Mouse (Mus musculus): ENCODE data around the gene Ssbp1. TPM values are rescaled to one million over a fixed set of nuclear protein-coding genes. Genes with fewer than 3 reads are reported as not detected.

Ssbp1 gene
- polyA plus RNA-seq, 1 experiment, result 39.0 TPM

DNA sequence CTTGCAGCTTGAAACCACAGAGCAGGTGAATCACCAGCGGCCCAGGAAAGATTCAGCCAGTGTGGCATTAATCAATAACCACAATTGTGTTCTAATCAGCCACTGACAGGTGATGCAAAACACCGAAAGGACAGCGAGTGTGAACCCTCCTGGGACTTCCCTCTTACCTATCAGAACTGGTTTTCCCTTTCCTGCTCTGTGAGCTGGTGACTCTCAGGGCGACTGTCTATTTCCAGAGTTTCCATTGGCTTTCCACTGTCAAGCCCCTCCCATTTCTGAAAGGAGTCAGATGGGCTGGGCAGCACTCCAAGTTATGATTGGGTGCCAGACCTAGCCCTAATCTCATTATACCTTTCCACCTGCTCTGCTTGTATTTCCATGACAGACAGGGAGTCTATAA lies 39.8 kb upstream of the Ssbp1 start:
- H3K4me2 ChIP-seq (ENCODE audit: low read depth), result peak overlapping the region; percentile 1
- TF ChIP-seq MYOG (IDR thresholded peaks at IDR 0.05; ENCODE audit: control insufficient read depth in 1 of 3, insufficient read depth in 1 of 3, insufficient read length in 2 of 3, low read depth in 2 of 3), result peak in 1 of 3 experiments; percentile 3
- TF ChIP-seq MYOD1 (IDR thresholded peaks at IDR 0.05; ENCODE audit: control insufficient read depth in 1 of 3, insufficient read length in 2 of 3, low read depth in 2 of 3), result peak in 1 of 3 experiments; percentile 28
- no peak for TF ChIP-seq POLR2AphosphoS2 (IDR thresholded peaks at IDR 0.05; ENCODE audit: insufficient read length, low read depth)
- no peaks in the 10 kb centered on the region for H3K36me3 ChIP-seq (ENCODE audit: control insufficient read depth, insufficient read depth)
- no peak overlapping the region for H3K4me3 ChIP-seq
- no peak overlapping the region for H3ac ChIP-seq (ENCODE audit: control insufficient read depth, insufficient read length)
- no peaks in the 10 kb centered on the region for H3K79me2 ChIP-seq (ENCODE audit: control insufficient read depth, insufficient read depth)
- no peaks in the 10 kb centered on the region for H3K27me3 ChIP-seq (ENCODE audit: control insufficient read depth, insufficient read depth, insufficient read length)

DNA sequence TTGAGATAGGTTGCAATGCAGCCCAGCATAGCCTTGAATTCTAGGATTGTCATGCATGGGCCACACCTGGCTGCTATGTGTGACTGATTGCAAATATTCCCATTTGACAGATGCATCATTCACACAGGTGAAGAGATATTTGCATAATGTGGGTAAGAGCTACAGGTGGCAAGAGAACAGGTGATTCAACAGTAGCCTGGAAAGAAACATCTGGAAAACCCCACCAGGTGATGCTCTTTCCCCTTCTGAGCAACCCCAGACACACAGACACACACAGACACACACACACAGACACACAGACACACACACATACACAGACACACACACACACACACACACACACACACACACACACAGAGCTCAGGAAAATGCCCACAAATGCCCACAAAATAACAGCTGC lies 39.3 kb upstream of the Ssbp1 start:
- H3K36me3 ChIP-seq (ENCODE audit: control insufficient read depth, insufficient read depth), result no peaks in the 10 kb centered on the region
- TF ChIP-seq MYOG (IDR thresholded peaks at IDR 0.05; ENCODE audit: control insufficient read depth in 1 of 3, insufficient read depth in 1 of 3, insufficient read length in 2 of 3, low read depth in 2 of 3), result no peak
- no peak for TF ChIP-seq E2F4 (IDR thresholded peaks at IDR 0.05; ENCODE audit: insufficient read depth)
- no peak for TF ChIP-seq REST (IDR thresholded peaks at IDR 0.05; ENCODE audit: insufficient read depth, insufficient read length)
- no peak for TF ChIP-seq POLR2A (IDR thresholded peaks at IDR 0.05; ENCODE audit: insufficient read length, low read depth)
- no peak for TF ChIP-seq CEBPB (IDR thresholded peaks at IDR 0.05; ENCODE audit: insufficient read depth, poor library complexity, severe bottlenecking)
- no peak for TF ChIP-seq POLR2AphosphoS2 (IDR thresholded peaks at IDR 0.05; ENCODE audit: insufficient read length, low read depth)
- H3K4me2 ChIP-seq (ENCODE audit: low read depth), result no peak overlapping the region
- no peak overlapping the region for H3K4me3 ChIP-seq
- H3K27me3 ChIP-seq (ENCODE audit: control insufficient read depth, insufficient read depth, insufficient read length), result no peaks in the 10 kb centered on the region
- no peaks in the 10 kb centered on the region for H3K79me2 ChIP-seq (ENCODE audit: control insufficient read depth, insufficient read depth)
- no peak overlapping the region for H3ac ChIP-seq (ENCODE audit: control insufficient read depth, insufficient read length)

DNA sequence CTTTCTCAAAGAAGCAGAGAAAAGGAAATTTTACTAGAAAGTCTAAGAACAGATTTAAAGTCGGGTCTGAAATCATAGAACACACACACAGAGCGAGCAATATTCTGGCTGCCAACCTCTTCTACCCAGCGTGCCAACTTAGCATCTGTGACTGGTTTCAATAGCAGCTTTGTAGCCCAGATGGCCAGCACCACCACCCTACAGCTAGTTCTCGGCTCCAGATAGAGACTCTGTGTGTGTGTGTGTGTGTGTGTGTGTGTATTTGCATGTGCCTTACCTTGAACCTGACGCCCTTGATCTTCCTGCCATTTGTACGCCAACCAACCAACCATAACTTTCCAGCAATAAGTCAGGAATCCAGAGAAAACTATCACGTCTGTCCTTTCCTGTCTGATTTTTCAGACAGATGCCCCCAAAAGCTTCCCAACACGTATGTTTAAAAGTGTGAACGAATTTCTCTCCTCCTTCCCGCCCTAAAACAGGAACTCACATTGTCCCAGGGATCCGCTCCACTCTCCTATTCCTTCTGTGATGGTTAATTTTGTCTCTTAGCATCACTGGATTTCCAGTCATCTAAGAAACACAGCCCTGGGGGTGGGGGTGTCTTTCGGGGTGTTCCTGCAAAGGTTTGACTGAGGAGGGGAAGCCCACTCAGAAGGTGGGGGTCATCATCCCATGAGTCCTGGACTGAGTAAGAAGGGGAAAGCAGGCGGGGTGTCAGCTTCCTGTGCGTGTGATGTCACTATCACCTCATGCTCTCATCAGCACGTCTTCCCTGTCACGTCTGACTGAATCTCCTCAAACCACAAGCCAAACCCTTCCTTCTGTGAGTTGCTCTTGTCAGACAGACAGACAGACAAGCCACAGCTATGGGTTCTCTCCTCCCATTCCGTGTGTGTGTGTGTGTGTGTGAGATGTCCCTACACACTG lies 38.5 kb upstream of the Ssbp1 start:
- Histone ChIP-seq H3K79me2 (ENCODE audit: control insufficient read depth, insufficient read depth) (no peaks in the 10 kb centered on the region), H3K27me3 (ENCODE audit: control insufficient read depth, insufficient read depth, insufficient read length) (no peaks in the 10 kb centered on the region), H3K4me2 (ENCODE audit: low read depth) (no peak overlapping the region), H3K36me3 (ENCODE audit: control insufficient read depth, insufficient read depth) (no peaks in the 10 kb centered on the region), H3ac (ENCODE audit: control insufficient read depth, insufficient read length) (no peak overlapping the region), H3K4me3 (no peak overlapping the region)
- TF ChIP-seq USF1 (IDR thresholded peaks at IDR 0.05; ENCODE audit: low read depth), result no peak
- TF ChIP-seq SRF (IDR thresholded peaks at IDR 0.05; ENCODE audit: control insufficient read depth, insufficient read length, low read depth), result no peak
- TF ChIP-seq MYOG (IDR thresholded peaks at IDR 0.05; ENCODE audit: control insufficient read depth in 1 of 3, insufficient read depth in 1 of 3, insufficient read length in 2 of 3, low read depth in 2 of 3), result no peak
- no peak for TF ChIP-seq CEBPB (IDR thresholded peaks at IDR 0.05; ENCODE audit: insufficient read depth, poor library complexity, severe bottlenecking)
- TF ChIP-seq TCF3 (IDR thresholded peaks at IDR 0.05; ENCODE audit: insufficient read length, low read depth), result no peak
- TF ChIP-seq MYOD1 (IDR thresholded peaks at IDR 0.05; ENCODE audit: control insufficient read depth in 1 of 3, insufficient read length in 2 of 3, low read depth in 2 of 3), result no peak
- TF ChIP-seq POLR2A (IDR thresholded peaks at IDR 0.05; ENCODE audit: insufficient read length, low read depth), result no peak
- TF ChIP-seq E2F4 (IDR thresholded peaks at IDR 0.05; ENCODE audit: insufficient read depth), result no peak
- TF ChIP-seq POLR2AphosphoS2 (IDR thresholded peaks at IDR 0.05; ENCODE audit: insufficient read length, low read depth), result no peak
- no peak for TF ChIP-seq REST (IDR thresholded peaks at IDR 0.05; ENCODE audit: insufficient read depth, insufficient read length)
- TF ChIP-seq TCF12 (IDR thresholded peaks at IDR 0.05; ENCODE audit: insufficient read depth, poor library complexity, severe bottlenecking), result no peak
- no peak for TF ChIP-seq MAX (IDR thresholded peaks at IDR 0.05; ENCODE audit: low read depth)

DNA sequence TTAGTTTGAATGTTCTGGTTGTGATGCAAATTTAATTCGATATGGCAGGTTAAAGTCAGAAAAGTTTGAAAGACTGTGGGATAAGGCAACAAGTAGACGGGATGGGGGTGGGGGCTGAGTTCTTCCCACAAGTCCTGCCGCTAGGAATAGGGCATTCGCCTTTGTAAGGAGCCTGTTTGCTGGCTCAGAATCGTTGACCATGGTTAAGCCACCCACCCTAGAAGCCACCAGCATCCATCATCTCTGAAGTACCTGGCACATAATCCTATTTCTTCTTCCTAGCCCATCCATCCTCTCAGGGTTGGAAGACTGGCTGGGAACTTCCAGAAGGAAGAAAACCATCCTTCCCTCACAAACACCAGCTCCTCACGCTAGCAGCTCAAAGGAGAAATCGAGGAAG lies 36.5 kb upstream of the Ssbp1 start:
- H3K79me2 ChIP-seq (ENCODE audit: control insufficient read depth, insufficient read depth), result no peaks in the 10 kb centered on the region
- peak overlapping the region; percentile 34 for H3K4me3 ChIP-seq
- H3ac ChIP-seq (ENCODE audit: control insufficient read depth, insufficient read length), result no peak overlapping the region
- no peak for TF ChIP-seq POLR2AphosphoS2 (IDR thresholded peaks at IDR 0.05; ENCODE audit: insufficient read length, low read depth)
- TF ChIP-seq CEBPB (IDR thresholded peaks at IDR 0.05; ENCODE audit: insufficient read depth, poor library complexity, severe bottlenecking), result no peak
- TF ChIP-seq MYOD1 (IDR thresholded peaks at IDR 0.05; ENCODE audit: control insufficient read depth in 1 of 3, insufficient read length in 2 of 3, low read depth in 2 of 3), result no peak
- TF ChIP-seq TCF12 (IDR thresholded peaks at IDR 0.05; ENCODE audit: insufficient read depth, poor library complexity, severe bottlenecking), result no peak
- TF ChIP-seq MYOG (IDR thresholded peaks at IDR 0.05; ENCODE audit: control insufficient read depth in 1 of 3, insufficient read depth in 1 of 3, insufficient read length in 2 of 3, low read depth in 2 of 3), result no peak
- TF ChIP-seq MAX (IDR thresholded peaks at IDR 0.05; ENCODE audit: low read depth), result no peak
- no peak for TF ChIP-seq POLR2A (IDR thresholded peaks at IDR 0.05; ENCODE audit: insufficient read length, low read depth)
- no peak for TF ChIP-seq REST (IDR thresholded peaks at IDR 0.05; ENCODE audit: insufficient read depth, insufficient read length)
- TF ChIP-seq SRF (IDR thresholded peaks at IDR 0.05; ENCODE audit: control insufficient read depth, insufficient read length, low read depth), result no peak
- no peak for TF ChIP-seq TCF3 (IDR thresholded peaks at IDR 0.05; ENCODE audit: insufficient read length, low read depth)
- TF ChIP-seq E2F4 (IDR thresholded peaks at IDR 0.05; ENCODE audit: insufficient read depth), result no peak
- TF ChIP-seq USF1 (IDR thresholded peaks at IDR 0.05; ENCODE audit: low read depth), result no peak
- peaks cover 1% of the 10 kb centered on the region for H3K27me3 ChIP-seq (ENCODE audit: control insufficient read depth, insufficient read depth, insufficient read length)
- H3K4me2 ChIP-seq (ENCODE audit: low read depth), result peak overlapping the region; percentile 88
- H3K36me3 ChIP-seq (ENCODE audit: control insufficient read depth, insufficient read depth), result no peaks in the 10 kb centered on the region

All from myocyte (in vitro differentiated cells).